8 mouse cellular contexts compared by ENCODE assay signal in the genomic region with DNA sequence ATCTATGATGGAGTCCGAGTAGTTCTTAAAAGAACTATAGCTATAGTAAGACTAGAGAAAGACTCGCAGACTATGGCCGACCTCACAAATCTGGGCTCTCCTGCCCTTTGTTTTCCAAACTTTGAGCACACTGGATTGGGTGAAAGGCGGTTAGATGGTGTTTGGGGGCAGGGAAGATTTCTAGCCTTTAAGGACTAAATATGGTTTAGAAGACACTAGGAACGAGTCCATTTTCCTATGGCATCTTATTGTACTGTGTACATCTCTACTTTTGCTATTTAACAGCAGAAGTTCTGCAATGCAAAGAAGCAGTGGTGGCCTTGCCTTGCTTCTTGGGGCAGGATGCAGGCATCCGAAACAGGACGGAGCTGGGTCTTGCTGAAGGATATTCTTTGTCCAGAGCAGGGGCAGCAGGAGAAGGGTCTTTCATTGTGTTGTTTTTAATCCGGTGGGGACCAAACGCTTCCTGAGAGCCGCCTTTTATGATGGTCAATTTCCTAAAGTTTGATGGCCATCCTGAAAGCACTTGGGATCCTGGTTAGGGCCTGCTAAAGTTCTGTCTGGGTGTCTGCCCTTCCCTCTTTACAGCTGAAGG. TPM values are rescaled to one million over a fixed set of nuclear protein-coding genes. Genes with fewer than 3 reads are reported as not detected.
DNase-seq lines count a peak whose midpoint lies in the region; ATAC-seq and TF ChIP-seq lines count a peak whose summit lies in the region.

No protein-coding gene starts in this region.

- H3K9ac ChIP-seq in heart, embryonic 16.5 days (ENCODE audit: low read length), result peak overlapping the region; percentile 96
- H3K9ac ChIP-seq in liver, postnatal 0 days (replicated peaks), result 0 out of 2 replicates have a peak overlapping the region, but pooled peaks have one; percentile 89

- peaks cover 40% of the 10 kb centered on the region for H3K4me1 ChIP-seq in heart, embryonic 16.5 days (ENCODE audit: control insufficient read depth, insufficient read depth, low read length)
- H3K4me1 ChIP-seq in liver, postnatal 0 days (ENCODE audit: insufficient read depth), result peaks cover 16% of the 10 kb centered on the region

- H3K9me3 ChIP-seq in heart, embryonic 16.5 days (replicated peaks; ENCODE audit: control insufficient read depth, low read length), result no peaks in the 10 kb centered on the region
- H3K9me3 ChIP-seq in liver, postnatal 0 days (ENCODE audit: low read length), result no peaks in the 10 kb centered on the region

- H3K27ac ChIP-seq in heart, embryonic 16.5 days (ENCODE audit: low read length), result peak overlapping the region; percentile 99
- H3K27ac ChIP-seq in liver, postnatal 0 days (ENCODE audit: low read depth), result no peak overlapping the region; the same call in 1 of the 2 replicates

- 14% methylated on average over 10 of the region's 10 CpGs for WGBS in heart, embryonic 16.5 days
- 46% methylated on average over 10 of the region's 10 CpGs for WGBS in liver, postnatal 0 days (ENCODE audit: insufficient replicate concordance)

- no peak for TF ChIP-seq CTCF in liver, postnatal 0 days (IDR thresholded peaks at IDR 0.05; ENCODE audit: low read depth)

- H3K4me3 ChIP-seq in heart, embryonic 16.5 days (ENCODE audit: low read length), result peak overlapping the region; percentile 91
- H3K4me3 ChIP-seq in liver, postnatal 0 days (ENCODE audit: low read depth, low read length), result peak overlapping the region; percentile 92

- no peaks in the 10 kb centered on the region for H3K27me3 ChIP-seq in heart, embryonic 16.5 days (ENCODE audit: control insufficient read depth, insufficient read depth, low read length)
- peaks cover 42% of the 10 kb centered on the region for H3K27me3 ChIP-seq in liver, postnatal 0 days (ENCODE audit: insufficient read depth, low read length)

- intact Hi-C loops in heart, postnatal 10 days (cut with DNase I), result loop anchor here (5.0 to 10.0 kb wide), 3 partner anchors 118 to 348 kb away; no protein-coding TSS in a partner anchor
- intact Hi-C loops in left cerebral cortex, postnatal 25 days (cut with DNase I), result loop anchor here (5.0 to 10.0 kb wide), 4 partner anchors 98 to 403 kb away; no protein-coding TSS in a partner anchor

- TF ChIP-seq EP300 in liver, postnatal 0 days (IDR thresholded peaks at IDR 0.05; ENCODE audit: low read depth), result no peak

- peak overlapping the region; percentile 99 for H3K4me2 ChIP-seq in heart, embryonic 16.5 days (ENCODE audit: low read depth, low read length)
- peak overlapping the region; percentile 99 for H3K4me2 ChIP-seq in liver, postnatal 0 days (ENCODE audit: low read depth, low read length)

- peak; percentile 77 for DNase-seq in heart, adult 11 months
- no peak for DNase-seq in heart, postnatal 10 days
- DNase-seq in NIH3T3 (ENCODE audit: low read depth), result peak; percentile 60
- DNase-seq in liver, postnatal 0 days, result no peak
- DNase-seq in ovary, postnatal 14 days (ENCODE audit: low spot score), result no peak
- DNase-seq in thymus, postnatal 36 days, result no peak
- DNase-seq in left cerebral cortex, postnatal 25 days (ENCODE audit: low spot score in 2 of 2), result no peak

- H3K36me3 ChIP-seq in heart, embryonic 16.5 days (ENCODE audit: control insufficient read depth, insufficient read depth), result no peaks in the 10 kb centered on the region
- no peaks in the 10 kb centered on the region for H3K36me3 ChIP-seq in liver, postnatal 0 days (replicated peaks; ENCODE audit: insufficient read depth, low read length)

- ATAC-seq in heart, embryonic 16.5 days (replicated peaks; ENCODE audit: extremely low read depth, insufficient read depth, low FRiP score), result no peak
- no peak for ATAC-seq in liver, postnatal 0 days

RNA-seq across cellular contexts. Expression of gene Igf1r, which starts 2.1 kb away (rescaled TPM):
- 10 to 100 TPM; 29.4 to 31.0 TPM for total RNA-seq in heart, postnatal 10 days (2021)
- 16.4 and 18.4 TPM in 2 replicates for polyA plus RNA-seq in heart, embryonic 16.5 days (2015; fragmentation: Nextera tagmentation; extraction: Ambion mirVana)
- 2.7 and 2.9 TPM in 2 replicates for polyA plus RNA-seq in liver, postnatal 0 days (2015; fragmentation: Nextera tagmentation; extraction: Ambion mirVana)
- 10 to 100 TPM; 45.8 to 47.3 TPM for total RNA-seq in left cerebral cortex, postnatal 25 days (2021)

Comparison
In these comparisons a context has a peak if more than half of its experiments do, and no peak if none do; other contexts are left out.
1. DNase-seq: peak in heart, adult 11 months (single experiment) and NIH3T3 (single experiment); none in heart, postnatal 10 days (0 of 2), liver, postnatal 0 days (single experiment), ovary, postnatal 14 days (single experiment), thymus, postnatal 36 days (0 of 2) and left cerebral cortex, postnatal 25 days (0 of 2).